Mouse (Mus musculus): ENCODE results near the gene Sgms1. TPM values are rescaled to one million over a fixed set of nuclear protein-coding genes. Genes with fewer than 3 reads are reported as not detected.

Sgms1 gene
- polyA plus RNA-seq, 1 experiment, result 42.2 TPM

DNA sequence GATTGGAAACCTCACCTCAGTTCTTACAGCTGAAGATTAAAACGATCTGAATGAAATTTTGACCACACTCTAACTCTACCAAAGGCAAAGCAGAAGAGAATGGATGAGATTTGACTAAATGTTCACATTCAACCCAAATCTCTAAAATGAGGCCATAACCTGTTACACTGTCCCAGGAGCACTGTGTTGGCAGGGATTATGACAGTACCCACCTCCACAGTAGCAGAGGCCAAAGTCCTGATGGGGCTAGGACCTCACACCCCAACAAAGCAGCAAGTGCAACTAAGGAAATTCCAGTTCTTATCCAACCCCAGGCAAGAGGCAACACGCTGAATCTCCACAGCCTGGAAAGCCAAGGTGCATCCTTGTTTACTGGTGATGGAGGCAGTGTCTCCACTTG lies 112.2 kb downstream of the Sgms1 start:
- Histone ChIP-seq H3K4me3 (ENCODE audit: insufficient read depth, low read length) (no peak overlapping the region), H3K27ac (ENCODE audit: insufficient read depth, low read length) (no peak overlapping the region), H3K4me1 (ENCODE audit: control insufficient read depth, insufficient read depth, low read length) (peaks cover 17% of the 10 kb centered on the region)
- TF ChIP-seq POLR2A (IDR thresholded peaks at IDR 0.05; ENCODE audit: low read depth, low read length) (no peak), CTCF (IDR thresholded peaks at IDR 0.05; ENCODE audit: borderline replicate concordance, insufficient read depth, low read length) (no peak)

DNA sequence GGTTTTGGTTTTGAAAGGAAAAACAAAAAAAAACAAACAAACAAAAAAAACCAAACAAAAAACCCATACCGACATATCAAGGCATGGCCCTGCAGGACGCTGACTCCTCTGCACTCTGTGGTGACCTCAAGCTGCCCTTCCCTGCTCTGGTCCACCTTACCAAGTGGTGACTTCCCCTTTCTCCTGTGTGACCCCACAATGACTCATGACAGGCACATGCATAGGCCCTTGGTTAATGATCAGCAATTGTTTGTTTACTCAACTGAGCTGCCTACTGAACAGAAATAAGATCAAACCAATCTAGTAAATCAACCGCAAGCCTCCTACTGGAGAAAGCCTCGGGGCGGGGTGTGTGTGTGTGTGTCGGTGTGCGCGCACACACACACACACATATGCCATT lies 112.7 kb downstream of the Sgms1 start:
- TF ChIP-seq POLR2A (IDR thresholded peaks at IDR 0.05; ENCODE audit: low read depth, low read length) (no peak), CTCF (IDR thresholded peaks at IDR 0.05; ENCODE audit: borderline replicate concordance, insufficient read depth, low read length) (no peak)
- H3K27ac ChIP-seq (ENCODE audit: insufficient read depth, low read length), result no peak overlapping the region
- no peak overlapping the region for H3K4me3 ChIP-seq (ENCODE audit: insufficient read depth, low read length)
- H3K4me1 ChIP-seq (ENCODE audit: control insufficient read depth, insufficient read depth, low read length), result peaks cover 19% of the 10 kb centered on the region

DNA sequence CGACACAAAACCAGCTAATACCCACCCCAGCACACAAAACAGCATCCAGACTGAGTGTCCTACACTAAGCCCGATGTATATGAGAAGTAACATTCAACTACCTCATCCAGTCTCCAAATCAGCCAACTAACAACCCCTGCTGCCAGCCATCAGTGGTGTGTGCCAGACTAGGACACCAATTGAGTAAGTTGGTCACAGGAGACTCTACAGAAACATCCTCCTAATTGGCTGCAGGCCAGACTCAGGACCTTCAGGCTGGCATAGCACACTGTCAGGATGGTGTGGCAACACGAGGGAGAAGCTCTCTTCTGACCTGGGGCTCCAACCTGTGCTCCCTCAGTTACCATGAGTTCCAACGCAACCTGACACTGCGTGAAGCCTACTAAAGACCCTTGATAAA lies 113.3 kb downstream of the Sgms1 start:
- no peak overlapping the region for H3K4me3 ChIP-seq (ENCODE audit: insufficient read depth, low read length)
- H3K4me1 ChIP-seq (ENCODE audit: control insufficient read depth, insufficient read depth, low read length), result peaks cover 19% of the 10 kb centered on the region
- TF ChIP-seq CTCF (IDR thresholded peaks at IDR 0.05; ENCODE audit: borderline replicate concordance, insufficient read depth, low read length), result no peak
- TF ChIP-seq POLR2A (IDR thresholded peaks at IDR 0.05; ENCODE audit: low read depth, low read length), result no peak
- no peak overlapping the region for H3K27ac ChIP-seq (ENCODE audit: insufficient read depth, low read length)

DNA sequence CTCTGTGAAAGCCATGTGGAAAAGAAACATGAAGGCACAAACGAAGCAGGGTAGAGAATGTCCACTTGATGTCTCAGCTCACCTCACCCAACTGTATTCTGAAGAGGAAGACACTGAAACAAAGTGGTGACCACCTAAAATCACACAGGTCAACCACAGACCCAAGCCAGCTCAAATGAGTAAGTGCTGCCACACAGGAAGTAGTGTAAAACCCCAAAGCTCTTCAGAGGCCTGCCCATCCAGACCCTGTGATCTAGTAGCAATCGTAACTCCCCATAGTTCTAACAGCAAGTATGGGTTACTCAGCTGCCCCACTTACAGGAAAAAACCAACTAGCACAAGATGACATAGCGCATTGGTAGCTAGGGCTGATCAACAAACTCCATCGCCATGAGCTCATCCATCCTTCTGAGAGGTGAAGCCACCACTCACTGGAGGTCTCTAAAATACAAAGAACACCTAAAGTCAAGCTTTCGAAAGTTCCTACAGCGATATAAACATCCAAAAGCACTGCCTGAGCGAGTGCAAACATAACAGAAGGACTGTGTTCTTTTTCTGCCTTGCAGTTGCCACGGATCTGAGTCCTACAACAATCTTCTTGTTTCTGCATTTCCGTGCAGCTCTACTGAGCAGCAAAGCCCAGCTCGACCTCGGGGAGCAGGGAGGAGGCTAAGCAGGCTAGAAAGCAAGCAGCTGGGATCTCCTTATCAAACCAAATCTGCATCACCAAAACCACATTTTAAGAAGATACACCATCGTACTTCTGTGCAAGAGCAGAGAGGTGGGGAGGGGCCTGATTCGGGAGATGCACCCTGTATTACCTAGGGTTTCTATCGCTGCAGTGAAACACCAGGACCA lies 114.2 kb downstream of the Sgms1 start:
- TF ChIP-seq CTCF (IDR thresholded peaks at IDR 0.05; ENCODE audit: borderline replicate concordance, insufficient read depth, low read length), result no peak

DNA sequence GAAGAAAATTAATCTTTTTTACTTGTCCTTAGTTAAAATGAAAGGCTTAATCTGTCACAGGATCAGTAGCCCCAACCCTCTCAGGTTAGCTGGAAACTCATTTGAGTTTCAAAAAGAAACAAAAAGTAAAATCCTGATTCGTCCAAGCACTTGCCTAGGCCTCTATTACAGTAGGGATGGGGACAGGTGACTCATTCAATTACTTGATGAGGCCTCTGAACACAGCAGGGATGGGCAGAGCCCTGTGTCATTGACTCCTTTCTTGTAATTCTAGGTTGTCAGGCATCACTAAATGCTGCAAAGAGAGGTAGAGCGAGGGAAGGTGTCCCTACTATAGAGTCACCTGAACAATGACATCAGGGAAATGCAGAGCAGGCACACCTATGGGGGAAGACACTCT lies 115.4 kb downstream of the Sgms1 start:
- Histone ChIP-seq H3K4me3 (ENCODE audit: insufficient read depth, low read length) (no peak overlapping the region), H3K27ac (ENCODE audit: insufficient read depth, low read length) (no peak overlapping the region), H3K4me1 (ENCODE audit: control insufficient read depth, insufficient read depth, low read length) (peaks cover 12% of the 10 kb centered on the region; the same call in 1 of the 2 replicates)
- TF ChIP-seq POLR2A (IDR thresholded peaks at IDR 0.05; ENCODE audit: low read depth, low read length) (no peak), CTCF (IDR thresholded peaks at IDR 0.05; ENCODE audit: borderline replicate concordance, insufficient read depth, low read length) (no peak)

More for the DNA sequence above, 114.2 kb downstream of the Sgms1 start:
- no peak overlapping the region for H3K4me3 ChIP-seq (ENCODE audit: insufficient read depth, low read length)
- H3K4me1 ChIP-seq (ENCODE audit: control insufficient read depth, insufficient read depth, low read length), result peaks cover 15% of the 10 kb centered on the region
- no peak overlapping the region for H3K27ac ChIP-seq (ENCODE audit: insufficient read depth, low read length)

DNA sequence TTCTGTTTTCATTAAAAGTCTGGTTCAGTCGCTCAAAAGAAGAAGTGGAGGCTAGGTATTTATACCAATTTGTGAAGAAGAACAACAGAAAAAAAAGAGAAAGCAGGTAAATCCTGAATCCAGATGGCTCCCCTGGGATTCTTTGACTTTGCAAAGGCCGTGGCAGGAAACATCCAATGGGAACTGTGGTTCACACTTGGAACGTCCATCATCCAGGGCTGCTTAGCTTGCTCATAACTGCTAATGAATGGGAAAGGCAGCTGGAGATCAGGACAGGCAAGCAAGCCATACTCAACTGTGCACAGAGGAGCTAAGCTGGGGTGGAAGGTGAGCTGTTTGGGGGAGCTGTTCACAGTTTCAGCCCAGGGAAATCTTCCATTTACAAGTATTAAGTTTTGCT lies 115.8 kb downstream of the Sgms1 start:
- H3K27ac ChIP-seq (ENCODE audit: insufficient read depth, low read length), result no peak overlapping the region

DNA sequence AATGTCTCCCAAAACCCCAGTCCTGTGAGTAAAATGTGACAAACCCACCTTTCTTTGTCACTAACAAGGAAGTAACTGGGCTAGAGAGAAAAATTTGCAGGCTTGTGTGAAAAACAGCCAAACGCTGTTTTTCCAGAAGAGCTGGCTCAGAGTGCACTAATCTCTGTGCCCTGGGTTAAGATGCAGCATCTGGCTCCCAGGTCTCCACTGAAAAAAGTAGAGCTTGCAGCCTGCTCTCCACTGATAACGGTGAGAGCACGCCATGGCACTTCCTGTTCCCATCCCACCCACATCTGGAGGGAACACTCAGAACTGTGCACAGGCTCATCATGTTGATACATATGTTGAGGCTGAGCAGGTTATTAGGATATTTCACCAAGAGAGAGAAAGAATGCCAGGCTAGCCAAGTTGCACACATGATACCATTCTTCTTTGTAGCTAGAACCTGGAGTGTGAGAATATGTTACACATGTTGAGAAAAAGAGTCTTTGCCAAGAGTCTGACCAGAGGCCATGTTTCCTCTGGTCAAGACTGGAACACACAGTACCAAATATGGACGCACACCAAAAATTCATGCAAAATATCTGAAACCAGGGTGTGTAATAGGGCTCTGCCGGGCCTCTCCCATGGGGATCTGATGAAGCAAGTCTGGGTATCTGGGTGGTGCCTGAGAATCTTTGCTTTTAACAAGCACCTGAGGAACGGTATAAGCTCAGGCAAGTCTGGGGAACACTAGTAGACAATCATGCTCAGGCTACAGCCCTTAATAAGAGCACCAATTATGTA lies 116.8 kb downstream of the Sgms1 start:
- no peak overlapping the region for H3K27ac ChIP-seq (ENCODE audit: insufficient read depth, low read length)
- no peak for TF ChIP-seq POLR2A (IDR thresholded peaks at IDR 0.05; ENCODE audit: low read depth, low read length)
- no peak for TF ChIP-seq CTCF (IDR thresholded peaks at IDR 0.05; ENCODE audit: borderline replicate concordance, insufficient read depth, low read length)
- no peak overlapping the region for H3K4me3 ChIP-seq (ENCODE audit: insufficient read depth, low read length)
- H3K4me1 ChIP-seq (ENCODE audit: control insufficient read depth, insufficient read depth, low read length), result peaks cover 12% of the 10 kb centered on the region; the same call in 1 of the 2 replicates

More for the DNA sequence above, 115.8 kb downstream of the Sgms1 start:
- no peak for TF ChIP-seq POLR2A (IDR thresholded peaks at IDR 0.05; ENCODE audit: low read depth, low read length)
- no peak for TF ChIP-seq CTCF (IDR thresholded peaks at IDR 0.05; ENCODE audit: borderline replicate concordance, insufficient read depth, low read length)
- Histone ChIP-seq H3K4me3 (ENCODE audit: insufficient read depth, low read length) (no peak overlapping the region), H3K4me1 (ENCODE audit: control insufficient read depth, insufficient read depth, low read length) (peaks cover 12% of the 10 kb centered on the region; the same call in 1 of the 2 replicates)

DNA sequence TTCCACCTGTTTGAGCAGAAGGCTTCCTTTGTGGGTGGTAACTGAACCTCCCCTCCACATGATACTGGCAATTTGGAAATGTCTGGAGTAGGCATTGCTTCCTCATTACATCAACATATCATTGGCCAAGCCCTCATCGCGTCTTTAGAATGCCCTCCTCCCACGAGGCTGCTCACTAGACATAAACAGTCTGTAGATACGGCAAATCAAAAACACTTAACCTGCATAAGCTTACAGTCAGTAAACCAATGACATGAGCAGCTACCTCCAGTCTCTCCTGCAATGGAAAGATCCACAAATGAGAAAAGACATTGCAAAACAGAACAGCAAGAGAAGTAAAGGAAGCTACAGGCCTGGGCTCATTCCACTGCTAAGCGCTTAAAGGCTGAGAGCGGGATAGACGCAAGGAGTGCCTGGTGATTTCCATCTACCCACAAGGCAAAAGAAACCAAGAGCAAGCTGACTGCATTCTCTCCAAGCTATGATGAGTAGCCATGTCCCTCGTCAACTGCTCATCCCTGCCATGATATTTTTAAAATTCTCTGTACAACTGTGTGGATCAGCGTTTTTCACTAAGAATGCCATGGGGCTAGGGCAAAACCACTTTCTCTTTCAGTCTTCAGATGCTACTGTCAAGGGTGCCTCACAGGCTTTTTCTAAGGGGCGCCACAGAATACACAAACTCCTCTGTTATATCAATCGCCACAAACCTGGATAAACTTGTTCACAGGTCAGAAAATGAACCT lies 117.9 kb downstream of the Sgms1 start:
- Histone ChIP-seq H3K27ac (ENCODE audit: insufficient read depth, low read length) (no peak overlapping the region), H3K4me3 (ENCODE audit: insufficient read depth, low read length) (no peak overlapping the region), H3K4me1 (ENCODE audit: control insufficient read depth, insufficient read depth, low read length) (peaks cover 12% of the 10 kb centered on the region; the same call in 1 of the 2 replicates)
- TF ChIP-seq POLR2A (IDR thresholded peaks at IDR 0.05; ENCODE audit: low read depth, low read length), result no peak

DNA sequence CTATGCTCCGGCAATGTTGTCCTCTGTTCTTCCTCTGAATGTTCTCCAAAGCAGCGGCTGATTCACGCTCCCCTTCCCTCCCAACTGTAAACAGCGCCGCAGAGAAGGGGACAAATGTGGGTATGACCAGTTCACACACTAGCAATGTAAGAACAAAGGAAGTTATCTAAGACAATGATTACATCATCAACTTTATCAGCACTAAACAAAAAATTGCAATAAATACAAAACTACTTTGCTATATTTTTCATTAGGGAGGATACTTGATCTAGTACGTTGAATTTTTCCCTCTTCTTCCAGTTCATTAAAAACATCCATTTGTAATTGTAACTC lies 119.7 kb downstream of the Sgms1 start:
- Histone ChIP-seq H3K4me1 (ENCODE audit: control insufficient read depth, insufficient read depth, low read length) (peaks cover 5% of the 10 kb centered on the region; the same call in 1 of the 2 replicates), H3K4me3 (ENCODE audit: insufficient read depth, low read length) (no peak overlapping the region), H3K27ac (ENCODE audit: insufficient read depth, low read length) (no peak overlapping the region)
- TF ChIP-seq POLR2A (IDR thresholded peaks at IDR 0.05; ENCODE audit: low read depth, low read length) (no peak), CTCF (IDR thresholded peaks at IDR 0.05; ENCODE audit: borderline replicate concordance, insufficient read depth, low read length) (no peak)

Data from embryonic fibroblast, embryonic 13.5 days (primary cell).